Mouse (Mus musculus) layer of hippocampus, postnatal 25 days (tissue): ENCODE data around the gene Vav3. TPM values are rescaled to one million over a fixed set of nuclear protein-coding genes. Genes with fewer than 3 reads are reported as not detected.

Experiments
- DNase-seq, 2 experiments: peaks; one replicate each; pipeline ENCODE4 v3.0.0; 2022; ENCODE audit warnings: mixed read lengths in 2 of 2, low spot score in 1 of 2; ENCODE audit errors: extremely low spot score in 1 of 2
- total RNA-seq, 2 experiments: library from RNA; stranded (reverse); gene quantifications; 2 replicates each; pipeline ENCODE4 v1.2.3; 2021

Gene Vav3
- total RNA-seq, 2 experiments from 2014 or later, result 11.2 to 15.9 TPM

DNA sequence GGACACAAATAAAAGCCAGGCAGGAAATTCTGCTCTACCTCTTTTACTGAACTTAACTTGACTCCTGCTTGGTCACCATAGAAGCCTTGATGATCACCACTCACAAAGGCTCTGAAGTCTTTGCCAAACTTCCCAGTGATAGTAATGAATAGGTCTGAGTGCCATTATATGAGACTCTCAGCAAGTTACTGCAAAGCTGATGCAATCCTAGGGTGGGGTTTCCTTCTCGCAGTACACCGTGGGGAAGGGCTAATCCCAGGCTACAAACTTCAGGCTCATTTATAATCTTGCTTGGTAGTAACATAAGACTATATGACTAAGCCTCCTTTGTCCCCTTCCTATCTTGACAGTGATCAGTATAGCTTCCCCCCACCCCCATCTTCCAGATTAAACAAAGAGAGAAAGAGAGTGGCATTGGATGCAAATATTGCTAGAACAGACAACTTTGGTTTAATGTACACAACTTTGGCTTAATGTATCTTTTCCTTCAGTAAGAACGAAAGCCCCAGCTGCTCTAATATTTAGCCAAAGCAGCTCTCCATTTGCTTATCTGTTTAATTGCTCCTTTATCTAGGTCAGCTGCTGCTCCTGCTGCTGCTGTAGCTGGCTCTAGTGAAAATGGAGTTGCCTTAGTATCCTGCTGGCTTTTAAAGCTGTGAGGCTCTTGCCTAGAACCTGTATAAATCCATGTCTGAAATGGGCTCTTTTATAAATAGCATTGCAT lies 228.3 kb downstream of the Vav3 start:
- no peak for DNase-seq

DNA sequence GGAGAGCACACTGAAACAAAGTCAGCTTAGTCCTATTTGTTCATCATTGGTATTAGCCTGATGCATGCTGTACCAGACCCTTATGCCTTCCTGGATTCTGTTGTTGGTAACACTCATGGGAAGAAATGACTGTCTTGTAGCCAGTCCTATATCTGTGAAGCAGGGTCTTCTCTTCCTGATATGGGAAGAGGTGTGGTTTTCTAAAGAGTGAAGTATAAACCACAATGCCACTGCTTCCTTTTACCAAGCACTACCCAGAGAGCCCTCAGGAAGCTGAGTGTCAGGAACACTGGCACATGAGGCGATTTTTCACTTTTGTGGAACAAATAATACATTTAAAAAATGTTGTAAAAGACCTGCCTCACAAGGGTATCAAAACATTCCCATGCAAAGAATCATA lies 231.0 kb downstream of the Vav3 start:
- DNase-seq, result no peak

GRCm38 (mm10) chr3:109572871-109573270 lies 232.4 kb downstream of the Vav3 start:
- DNase-seq, result no peak

DNA sequence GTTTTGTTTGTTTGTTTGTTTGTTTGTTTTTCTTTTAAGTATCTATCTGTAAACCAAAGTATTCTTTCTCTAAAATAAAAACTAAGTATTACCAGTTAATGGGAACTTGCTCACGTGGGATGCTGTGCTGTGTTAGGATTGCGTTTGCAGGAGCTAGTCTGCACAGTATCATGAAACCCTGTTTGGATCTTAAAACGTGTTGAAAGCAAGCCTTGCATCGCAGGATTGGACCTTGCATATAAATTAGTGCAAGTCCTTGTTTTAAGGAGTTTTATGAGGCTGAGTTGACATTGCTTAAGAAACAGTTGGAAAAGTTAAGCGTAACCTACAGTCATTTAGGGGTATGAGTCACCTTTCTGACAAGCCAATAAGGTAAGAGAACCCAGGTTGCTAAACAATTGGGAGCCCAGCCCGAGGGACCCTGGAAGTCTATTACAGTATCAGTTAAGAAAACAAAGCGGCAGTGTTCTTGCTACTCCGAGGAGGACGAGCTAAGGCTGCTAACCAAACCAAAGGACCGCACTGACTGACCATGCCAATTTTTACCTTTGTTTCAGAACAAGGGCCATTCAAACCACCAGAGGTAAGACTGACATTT lies 233.2 kb downstream of the Vav3 start:
- DNase-seq, result no peak

- no peak for DNase-seq
Measured at GRCm38 (mm10) chr3:109574161-109574560, 233.7 kb downstream of the Vav3 start.

DNA sequence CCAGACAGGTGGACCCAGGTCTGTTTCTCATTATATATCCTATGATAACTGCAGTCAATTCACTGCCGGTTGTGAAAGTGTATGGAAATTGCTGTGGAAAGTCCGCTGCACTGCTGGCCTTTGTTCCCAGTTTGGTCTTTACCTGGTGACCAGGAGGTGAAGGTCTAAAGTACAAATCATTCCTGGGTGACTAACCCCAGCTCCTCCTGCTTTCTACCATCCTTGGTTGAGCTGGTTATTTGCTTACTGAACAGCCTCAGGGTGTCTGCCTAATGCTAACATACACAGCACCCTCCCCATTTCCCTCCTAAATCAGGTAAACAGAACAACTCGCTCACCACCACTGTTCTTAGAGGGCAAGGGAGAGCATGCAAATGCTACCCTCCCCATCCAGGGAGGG lies 237.9 kb downstream of the Vav3 start:
- DNase-seq, result no peak

GRCm38 (mm10) chr3:109578983-109579382 lies 238.5 kb downstream of the Vav3 start:
- DNase-seq, result no peak

DNA sequence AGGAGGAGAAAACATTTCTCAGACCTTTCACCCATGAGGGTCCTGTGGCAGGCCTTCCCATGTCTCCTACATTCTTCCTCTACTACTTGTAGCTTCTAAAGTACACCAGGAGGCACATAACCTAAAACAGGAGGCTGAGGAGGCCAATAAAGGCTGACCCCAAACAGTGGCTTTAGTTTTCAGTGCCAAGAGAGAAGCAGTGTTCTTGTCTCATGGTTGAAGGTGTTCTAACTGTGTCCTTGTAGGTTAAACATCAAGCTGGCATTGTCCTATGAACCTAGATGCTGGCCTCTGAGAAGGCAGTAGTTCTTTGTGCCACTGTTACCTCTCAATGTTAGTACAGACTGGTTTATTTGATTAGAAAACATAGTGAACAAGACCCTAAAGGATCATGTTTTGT lies 245.5 kb downstream of the Vav3 start:
- no peak for DNase-seq

DNA sequence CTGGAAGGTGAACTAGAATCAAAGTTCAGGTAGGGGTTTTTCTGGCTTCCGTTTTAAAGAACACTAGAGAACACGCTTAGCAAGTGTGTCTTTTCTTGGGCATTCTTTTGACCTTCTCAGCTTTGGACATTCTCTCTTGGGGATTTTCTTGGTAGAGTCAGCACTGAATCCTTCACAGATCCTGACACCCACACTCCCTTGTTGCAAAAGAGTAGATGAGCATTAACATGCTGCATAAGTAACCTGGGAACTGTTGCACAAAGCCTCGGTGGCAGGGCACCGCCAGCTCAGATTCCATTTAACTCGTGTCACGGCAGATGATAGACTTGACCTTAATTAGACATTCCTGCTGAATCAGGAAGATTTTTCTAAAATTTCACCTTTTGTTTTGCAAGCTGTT lies 252.5 kb downstream of the Vav3 start:
- DNase-seq, result no peak

DNA sequence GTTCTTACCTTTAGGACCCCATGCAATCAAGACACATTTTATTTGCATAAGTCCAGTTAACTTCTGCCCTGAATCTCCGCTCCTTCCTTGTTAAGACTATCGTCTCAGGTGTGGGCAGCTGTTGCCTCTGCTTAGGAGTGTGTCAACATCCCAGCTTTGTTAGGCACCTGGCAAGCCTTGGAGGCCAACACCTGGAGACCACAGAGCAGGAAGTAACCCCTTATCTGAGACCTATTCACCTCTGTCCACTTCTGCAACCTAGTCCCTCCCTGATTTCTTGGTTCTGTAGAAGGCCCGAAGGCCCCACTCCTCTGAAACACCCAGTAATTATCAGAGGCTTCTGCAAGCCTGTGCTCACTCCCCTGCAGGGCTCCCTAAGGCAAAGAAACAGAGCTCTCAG lies 255.6 kb downstream of the Vav3 start:
- DNase-seq, result no peak

DNA sequence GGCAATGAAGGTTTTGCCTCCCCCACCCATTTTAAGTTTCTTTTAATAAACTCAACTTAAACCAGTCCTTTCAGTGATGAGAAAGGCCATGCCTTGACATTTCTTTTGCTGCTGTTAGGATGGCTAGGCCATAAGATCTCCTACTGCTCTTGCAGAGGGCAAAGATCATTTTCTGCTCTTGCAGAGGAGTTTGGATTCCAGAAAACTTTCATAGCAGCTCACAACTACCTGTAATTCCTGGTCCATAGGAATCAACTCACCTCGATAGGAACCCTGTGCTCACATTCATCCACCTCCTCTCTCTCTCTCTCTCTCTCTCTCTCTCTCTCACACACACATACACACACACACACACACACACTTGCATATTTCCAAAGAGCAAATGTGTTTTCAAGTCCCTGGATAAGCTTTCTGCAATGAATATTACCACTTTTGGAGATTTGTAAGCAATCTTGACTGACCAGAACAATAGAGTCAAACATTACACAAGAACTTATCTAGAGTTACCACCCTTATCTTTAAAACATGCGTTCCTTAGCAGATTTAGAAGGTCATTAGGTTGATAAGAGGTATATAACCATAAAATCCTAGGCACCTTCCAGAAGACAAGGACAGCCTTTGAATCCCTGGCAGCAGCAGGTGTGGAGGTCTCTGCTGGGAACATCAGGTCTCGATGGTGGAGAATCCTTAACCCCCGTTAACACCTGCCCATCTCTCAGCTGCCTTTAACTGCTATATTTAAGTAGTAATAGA lies 260.4 kb downstream of the Vav3 start:
- DNase-seq, result no peak

- no peak for DNase-seq
Measured at GRCm38 (mm10) chr3:109602753-109603152, 262.3 kb downstream of the Vav3 start.

- DNase-seq, result no peak
Measured at GRCm38 (mm10) chr3:109606121-109606520, 265.7 kb downstream of the Vav3 start.

DNA sequence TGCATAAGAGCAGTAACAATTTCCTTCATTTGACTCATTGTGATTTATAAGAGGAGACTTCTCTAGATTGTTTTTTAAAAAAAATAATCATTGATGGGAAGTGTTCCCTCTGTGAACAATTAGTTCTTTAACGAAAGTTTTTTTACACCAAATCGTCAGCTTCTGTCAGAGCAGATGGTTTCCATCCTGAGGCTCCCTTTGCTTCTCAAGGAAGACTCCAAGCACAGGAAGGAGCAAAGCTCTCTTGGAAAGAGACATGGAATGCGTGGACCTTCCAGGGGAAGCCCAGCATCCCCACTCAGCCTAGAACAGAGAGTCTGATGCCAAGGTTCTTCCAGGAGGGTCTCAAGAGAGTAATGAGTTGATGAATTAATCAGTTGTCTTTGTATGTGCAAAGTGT lies 281.3 kb downstream of the Vav3 start:
- DNase-seq, result no peak

- no peak for DNase-seq
Measured at GRCm38 (mm10) chr3:109622361-109622760, 281.9 kb downstream of the Vav3 start.

- DNase-seq, result no peak
Measured at GRCm38 (mm10) chr3:109622816-109623215, 282.4 kb downstream of the Vav3 start.

- DNase-seq, result no peak
Measured at GRCm38 (mm10) chr3:109623770-109624169, 283.3 kb downstream of the Vav3 start.

- no peak for DNase-seq
Measured at GRCm38 (mm10) chr3:109636045-109636444, 295.6 kb downstream of the Vav3 start.

GRCm38 (mm10) chr3:109639386-109639785 lies 298.9 kb downstream of the Vav3 start:
- DNase-seq, result no peak

GRCm38 (mm10) chr3:109640796-109641195 lies 300.3 kb downstream of the Vav3 start:
- DNase-seq, result no peak

DNA sequence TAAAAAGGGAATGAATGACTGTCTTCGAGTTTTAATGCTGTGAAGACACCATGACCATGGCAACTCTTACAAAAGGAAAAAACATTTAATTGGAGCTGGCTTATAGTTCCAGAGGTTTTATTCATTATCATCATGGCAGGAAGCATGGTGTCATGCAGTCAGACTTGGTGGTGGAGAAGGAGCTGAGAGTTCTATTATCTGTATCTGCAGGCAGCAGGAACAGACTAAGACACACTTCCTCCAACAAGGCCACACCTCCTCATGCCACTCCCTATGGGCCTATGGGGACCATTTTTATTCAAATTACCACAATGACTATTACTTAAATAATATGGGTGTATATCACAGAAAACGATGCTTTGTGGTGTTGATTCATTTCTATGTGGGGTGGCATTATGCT lies 307.8 kb downstream of the Vav3 start:
- DNase-seq, result no peak

DNA sequence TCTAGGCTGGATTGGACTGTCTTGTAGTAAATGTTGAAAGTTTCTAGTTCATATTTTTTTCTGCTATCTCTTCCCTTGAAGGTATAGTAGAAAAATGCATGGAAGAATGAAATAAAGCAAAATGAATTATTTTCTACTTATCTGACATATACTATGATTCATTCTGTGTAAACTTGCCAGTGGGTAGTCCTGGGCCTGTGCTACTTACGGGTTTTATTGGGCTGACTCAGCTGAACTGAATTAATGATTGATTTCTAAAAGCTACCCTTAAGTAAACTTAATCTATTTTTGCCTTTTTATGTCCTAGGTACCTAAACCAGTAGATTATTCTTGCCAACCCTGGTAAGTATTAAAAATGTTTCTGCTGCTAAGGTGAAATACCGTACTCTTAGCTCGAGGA lies 311.0 kb downstream of the Vav3 start:
- DNase-seq, result no peak
